Mouse (Mus musculus): Measurements from ENCODE around the gene Zbtb16. TPM values are rescaled to one million over a fixed set of nuclear protein-coding genes. Genes with fewer than 3 reads are reported as not detected.

Zbtb16 gene
- total RNA-seq (2012; rRNA removed) (1.7 and 3.0 TPM in 2 replicates), total RNA-seq (2014; rRNA removed) (0.34 TPM in 2 replicates), polyA plus RNA-seq (2012; ENCODE audit: insufficient read length, low read depth) (0.90 and 1.0 TPM in 2 replicates)

DNA sequence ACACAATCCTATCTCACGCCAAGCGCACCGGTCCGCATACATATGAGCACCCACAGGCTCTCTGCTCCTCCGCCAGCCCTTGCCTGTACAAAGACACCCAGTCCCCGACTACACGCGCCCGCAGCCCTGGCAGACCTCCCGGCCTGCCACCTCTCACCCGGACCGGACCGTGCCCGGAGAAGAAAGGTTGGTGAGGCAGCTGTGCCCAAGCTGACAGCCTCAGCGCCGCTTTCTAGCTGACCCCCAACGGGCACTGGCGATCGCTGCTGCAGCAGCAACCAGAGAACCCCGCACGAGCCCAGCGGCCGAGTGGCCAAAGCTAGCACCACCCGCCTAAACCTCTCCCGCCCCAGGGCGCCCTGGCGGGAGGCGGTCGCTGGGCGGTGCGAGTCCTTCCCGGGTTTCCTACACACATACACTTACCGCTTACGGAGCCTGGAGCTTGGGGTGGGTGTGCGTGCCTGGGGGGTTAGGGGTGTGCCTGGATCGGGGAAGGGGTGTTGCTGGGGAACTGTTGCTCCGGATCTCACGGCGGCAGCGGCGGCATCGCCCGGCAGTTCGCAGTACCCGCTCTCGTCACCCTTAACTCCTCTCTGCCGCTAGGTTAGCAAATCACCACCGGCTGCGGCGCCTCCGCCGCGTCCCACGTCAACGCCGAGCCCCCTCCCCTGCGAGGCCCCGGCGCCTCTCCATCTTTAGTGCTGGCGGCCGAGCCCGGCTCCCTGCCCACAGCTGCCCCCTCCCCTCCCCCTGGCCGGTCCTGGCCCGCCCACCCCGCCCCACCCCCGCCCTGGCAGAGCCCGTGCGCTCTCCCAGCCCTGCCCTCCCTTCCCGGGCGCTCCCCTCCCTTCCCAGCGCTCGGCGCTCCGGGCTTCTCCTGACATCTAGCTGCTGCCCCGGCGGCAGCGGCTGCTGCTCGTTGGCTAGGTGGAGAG, at the start of gene Zbtb16:
Gene Zbtb16, minus strand, starts transcription at position 592 of the 935 bp plus-strand sequence.
- H3K4me2 ChIP-seq (ENCODE audit: insufficient read depth, low read depth, poor library complexity, severe bottlenecking) = no peak within 1 kb of the TSS
- no peaks in the 10 kb centered on the region for H3K4me1 ChIP-seq (ENCODE audit: control insufficient read depth in 1 of 2, insufficient read depth in 2 of 2)
- H3K9ac ChIP-seq (ENCODE audit: insufficient read depth, low read depth) = no peak within 1 kb of the TSS

DNA sequence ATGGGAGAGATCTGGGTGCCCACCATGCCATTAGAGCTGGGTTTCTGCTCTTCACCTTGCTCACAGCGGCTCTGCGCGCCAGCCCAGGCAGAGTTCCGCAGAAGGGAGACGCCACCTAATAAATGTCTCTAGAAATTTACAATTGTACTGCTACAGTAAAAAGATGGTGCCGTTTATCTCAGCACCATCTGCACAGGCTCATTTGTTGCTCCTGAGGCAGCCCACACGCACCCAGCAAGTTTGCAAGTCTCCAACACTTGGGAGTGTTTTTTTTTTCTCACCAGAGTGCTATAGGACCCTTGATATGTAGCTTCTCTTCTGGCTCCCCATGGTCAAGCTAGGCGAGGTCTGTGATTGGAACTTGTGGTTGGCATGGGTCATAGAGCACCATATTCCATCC, 36.9 kb upstream of the Zbtb16 start:
- no peaks in the 10 kb centered on the region for H3K36me3 ChIP-seq (replicated peaks in 1 of 2; ENCODE audit: control insufficient read depth in 1 of 2, insufficient read depth in 1 of 2, low read length in 1 of 2)
- no peak for DNase-seq (ENCODE audit: extremely low read depth)
- H3K4me2 ChIP-seq (ENCODE audit: insufficient read depth, low read depth, poor library complexity, severe bottlenecking) = no peak overlapping the region
- no peaks in the 10 kb centered on the region for H3K4me1 ChIP-seq (ENCODE audit: control insufficient read depth in 1 of 2, insufficient read depth in 2 of 2)
- peaks cover 82% of the 10 kb centered on the region for H3K27me3 ChIP-seq (replicated peaks)
- no peak overlapping the region for H3K4me3 ChIP-seq (replicated peaks in 1 of 3; ENCODE audit: low read depth in 2 of 3, low read length in 2 of 3, poor library complexity in 1 of 3)
- H3K9ac ChIP-seq (ENCODE audit: insufficient read depth, low read depth) = no peak overlapping the region
- no peaks in the 10 kb centered on the region for H3K9me3 ChIP-seq (replicated peaks; ENCODE audit: low read length)
- in situ Hi-C loops (cut with MboI; ENCODE audit: low pct_ligation_motif_present, low pct_unique_long_range_greater_than_20kb, low sequenced_read_pairs) (no loop called here), dilution Hi-C loops (cut with MboI; ENCODE audit: extremely low pct_ligation_motif_present, extremely low pct_unique_long_range_greater_than_20kb, low sequenced_read_pairs) (no loop called here)
- no peaks in the 10 kb centered on the region for H3K79me2 ChIP-seq (replicated peaks; ENCODE audit: control insufficient read depth, extremely low read depth, insufficient read depth, poor library complexity, severe bottlenecking)
- H3K27ac ChIP-seq (ENCODE audit: insufficient read depth, low read depth) = no peak overlapping the region
- TF ChIP-seq IRF4 (IDR thresholded peaks at IDR 0.05; ENCODE audit: low read depth, low read length) (no peak), BHLHE40 (IDR thresholded peaks at IDR 0.05; ENCODE audit: low read depth, low read length) (no peak), ZNF384 (IDR thresholded peaks at IDR 0.05; ENCODE audit: low read depth, low read length) (no peak), NRF1 (IDR thresholded peaks at IDR 0.05; ENCODE audit: low read depth, low read length) (no peak), POLR2AphosphoS2 (IDR thresholded peaks at IDR 0.05; ENCODE audit: low read depth, low read length) (no peak), ZMIZ1 (IDR thresholded peaks at IDR 0.05; ENCODE audit: low read depth, low read length) (no peak)

More for the DNA sequence above, at the start of gene Zbtb16:
- no peaks in the 10 kb centered on the region for H3K36me3 ChIP-seq (replicated peaks in 1 of 2; ENCODE audit: control insufficient read depth in 1 of 2, insufficient read depth in 1 of 2, low read length in 1 of 2)
- TF ChIP-seq ETS1 (conservative IDR thresholded peaks at IDR 0.05; ENCODE audit: low read depth, low read length) = no peak
- dilution Hi-C loops (cut with MboI; ENCODE audit: extremely low pct_ligation_motif_present, extremely low pct_unique_long_range_greater_than_20kb, low sequenced_read_pairs) (no loop called here), in situ Hi-C loops (cut with MboI; ENCODE audit: low pct_ligation_motif_present, low pct_unique_long_range_greater_than_20kb, low sequenced_read_pairs) (no loop called here)
- peaks cover 20% of the 10 kb centered on the region for H3K9me3 ChIP-seq (replicated peaks; ENCODE audit: low read length)
- DNase-seq (ENCODE audit: extremely low read depth) = no peak
- no peaks in the 10 kb centered on the region for H3K27me3 ChIP-seq (replicated peaks)
- H3K4me3 ChIP-seq (replicated peaks in 1 of 3; ENCODE audit: low read depth in 2 of 3, low read length in 2 of 3, poor library complexity in 1 of 3) = no peak within 1 kb of the TSS
- H3K27ac ChIP-seq (ENCODE audit: insufficient read depth, low read depth) = no peak within 1 kb of the TSS
- H3K79me2 ChIP-seq (replicated peaks; ENCODE audit: control insufficient read depth, extremely low read depth, insufficient read depth, poor library complexity, severe bottlenecking) = no peaks in the 10 kb centered on the region

DNA sequence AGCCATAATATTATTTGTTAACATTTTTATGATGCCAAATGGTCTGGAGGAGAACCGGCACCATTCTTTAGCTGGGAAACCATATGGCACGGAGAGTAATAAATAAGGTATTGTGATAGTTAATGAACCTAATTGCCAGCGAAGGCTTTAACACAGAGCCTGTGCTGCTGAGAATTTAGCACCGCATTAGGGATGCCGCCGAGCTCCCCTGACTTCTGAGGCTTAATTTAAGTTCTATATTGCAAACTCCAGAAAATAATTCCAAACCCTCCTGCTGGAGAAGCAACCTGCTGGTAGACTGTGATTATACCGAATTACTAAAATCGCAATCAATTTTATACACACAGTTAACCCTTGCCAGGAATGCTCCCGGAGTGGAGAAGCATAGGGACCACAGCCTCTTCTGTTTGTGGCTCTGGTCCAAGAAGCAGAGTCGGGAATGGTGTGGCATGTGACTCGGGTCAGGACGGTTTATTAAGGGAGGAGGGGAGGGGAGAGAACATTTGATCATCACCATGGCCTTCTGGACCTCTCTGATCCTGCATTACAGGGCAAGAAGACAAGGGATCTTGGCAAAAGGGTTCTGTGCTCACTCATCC, 30.6 kb upstream of the Zbtb16 start:
- H3K4me2 ChIP-seq (ENCODE audit: insufficient read depth, low read depth, poor library complexity, severe bottlenecking) = no peak overlapping the region
- H3K4me1 ChIP-seq (ENCODE audit: control insufficient read depth in 1 of 2, insufficient read depth in 2 of 2) = peaks cover 0 to 2% of the 10 kb centered on the region in 2 experiments; a peak in 2 of 4 replicates
- no peaks in the 10 kb centered on the region for H3K79me2 ChIP-seq (replicated peaks; ENCODE audit: control insufficient read depth, extremely low read depth, insufficient read depth, poor library complexity, severe bottlenecking)
- dilution Hi-C loops (cut with MboI; ENCODE audit: extremely low pct_ligation_motif_present, extremely low pct_unique_long_range_greater_than_20kb, low sequenced_read_pairs) = no loop called here
- H3K36me3 ChIP-seq (replicated peaks in 1 of 2; ENCODE audit: control insufficient read depth in 1 of 2, insufficient read depth in 1 of 2, low read length in 1 of 2) = no peaks in the 10 kb centered on the region
- TF ChIP-seq USF1 (IDR thresholded peaks at IDR 0.05; ENCODE audit: low read depth, low read length) (no peak), ETS1 (conservative IDR thresholded peaks at IDR 0.05; ENCODE audit: low read depth, low read length) (no peak), MAFK (IDR thresholded peaks at IDR 0.05; ENCODE audit: insufficient replicate concordance, low read length) (no peak), NRF1 (IDR thresholded peaks at IDR 0.05; ENCODE audit: low read depth, low read length) (no peak), SMC3 (IDR thresholded peaks at IDR 0.05; ENCODE audit: low read depth, low read length) (no peak), TBP (conservative IDR thresholded peaks at IDR 0.05; ENCODE audit: low read depth, low read length) (no peak), CHD1 (IDR thresholded peaks at IDR 0.05; ENCODE audit: low read depth, low read length) (no peak), RCOR1 (conservative IDR thresholded peaks at IDR 0.05; ENCODE audit: low read depth, low read length) (no peak), EP300 (IDR thresholded peaks at IDR 0.05; ENCODE audit: low read length) (no peak), ZKSCAN1 (IDR thresholded peaks at IDR 0.05; ENCODE audit: borderline replicate concordance, low read depth, low read length) (no peak), HCFC1 (IDR thresholded peaks at IDR 0.05; ENCODE audit: low read depth, low read length) (no peak), MEF2A (IDR thresholded peaks at IDR 0.05; ENCODE audit: borderline replicate concordance, low read depth, low read length) (no peak), PAX5 (IDR thresholded peaks at IDR 0.05; ENCODE audit: low read length) (no peak)
- H3K9ac ChIP-seq (ENCODE audit: insufficient read depth, low read depth) = no peak overlapping the region
- H3K27ac ChIP-seq (ENCODE audit: insufficient read depth, low read depth) = no peak overlapping the region
- no peak overlapping the region for H3K4me3 ChIP-seq (replicated peaks in 1 of 3; ENCODE audit: low read depth in 2 of 3, low read length in 2 of 3, poor library complexity in 1 of 3)
- DNase-seq (ENCODE audit: extremely low read depth) = no peak
- no peaks in the 10 kb centered on the region for H3K9me3 ChIP-seq (replicated peaks; ENCODE audit: low read length)
- in situ Hi-C loops (cut with MboI; ENCODE audit: low pct_ligation_motif_present, low pct_unique_long_range_greater_than_20kb, low sequenced_read_pairs) = no loop called here
- H3K27me3 ChIP-seq (replicated peaks) = peaks cover 82% of the 10 kb centered on the region
